Mouse (Mus musculus) embryonic facial prominence, embryonic 12.5 days (tissue): ENCODE data around the gene Gtpbp1. TPM values are rescaled to one million over a fixed set of nuclear protein-coding genes. Genes with fewer than 3 reads are reported as not detected.
"Not testable (repeated sequence)": the region's sequence is repeated elsewhere in the genome, so short reads cannot be mapped to it uniquely, and the experiment has no call there.

Source experiments
- ATAC-seq: fragments of 200-750 bp; cut with Nextera tagmentation; 2 replicates; pipeline ENCODE4 v1.8.0; 2017; ENCODE audit not compliant: insufficient number of reproducible peaks, insufficient read depth, low FRiP score, low TSS enrichment
- H3K27ac ChIP-seq: fragments of 300-500 bp; sonication (generic); 2 replicates; pipeline ENCODE4 v1.5.1; 2016; ENCODE audit warnings: mild to moderate bottlenecking
- H3K27me3 ChIP-seq: fragments of 300-500 bp; sonication (generic); 2 replicates; pipeline ENCODE4 v1.6.1; 2016; ENCODE audit warnings: mild to moderate bottlenecking, moderate library complexity
- H3K36me3 ChIP-seq: fragments of 300-500 bp; sonication (generic); 2 replicates; pipeline ENCODE4 v1.6.1; 2016; ENCODE audit warnings: mild to moderate bottlenecking
- H3K4me1 ChIP-seq: fragments of 300-500 bp; sonication (generic); 2 replicates; pipeline ENCODE4 v1.6.1; 2016
- H3K4me2 ChIP-seq: fragments of 300-500 bp; sonication (generic); replicated peaks from 2 replicates; pipeline ENCODE4 v1.6.1; 2016; ENCODE audit warnings: mild to moderate bottlenecking, moderate library complexity
- H3K4me3 ChIP-seq: fragments of 300-500 bp; sonication (generic); 2 replicates; pipeline ENCODE4 v1.5.1; 2016; ENCODE audit warnings: mild to moderate bottlenecking
- H3K9ac ChIP-seq: fragments of 300-500 bp; sonication (generic); 2 replicates; pipeline ENCODE4 v1.6.1; 2016; ENCODE audit warnings: mild to moderate bottlenecking, moderate library complexity
- H3K9me3 ChIP-seq: fragments of 300-500 bp; sonication (generic); 2 replicates; pipeline ENCODE4 v1.6.1; 2016; ENCODE audit warnings: mild to moderate bottlenecking, moderate library complexity
- WGBS: fragments of 180-500 bp; shearing (Covaris S2); methylation state at CpG from one replicate; pipeline ENCODE4 v1.1.7; 2016; 5-methylcytosine and 5-hydroxymethylcytosine counted together
- polyA plus RNA-seq: library from polyadenylated mRNA; unstranded; fragments of >200 nt; fragmentation: Nextera tagmentation; extraction: Ambion mirVana; gene quantifications from 2 replicates; pipeline ENCODE4 v1.2.1, GENCODE M21; 2016

Gtpbp1 gene
- polyA plus RNA-seq, 1 experiment from 2014 or later: 41.5 TPM

GRCm38 (mm10) chr15:79669195-79669594 is 21.4 kb upstream of the Gtpbp1 start:
- Histone ChIP-seq H3K9me3 (no peaks in the 10 kb centered on the region), H3K27me3 (no peaks in the 10 kb centered on the region), H3K9ac (no peak overlapping the region), H3K4me1 (peaks cover 5% of the 10 kb centered on the region), H3K4me3 (no peak overlapping the region), H3K36me3 (peaks cover 21% of the 10 kb centered on the region), H3K4me2 (no peak overlapping the region), H3K27ac (no peak overlapping the region)
- 74% methylated on average over 10 of the region's 10 CpGs for WGBS
- ATAC-seq: no peak

GRCm38 (mm10) chr15:79670249-79670971 is 20.2 kb upstream of the Gtpbp1 start, which contains the start of gene Tomm22:
Tomm22 (plus strand) TSS chr15:79670861.
- Histone ChIP-seq H3K4me3 (peak within 1 kb of the TSS; percentile 97), H3K27me3 (no peaks in the 10 kb centered on the region), H3K27ac (0 out of 2 replicates have a peak within 1 kb of the TSS, but pooled peaks have one; percentile 46), H3K9me3 (no peaks in the 10 kb centered on the region), H3K4me2 (peak within 1 kb of the TSS; percentile 68), H3K9ac (peak within 1 kb of the TSS; percentile 93), H3K4me1 (peaks cover 5% of the 10 kb centered on the region), H3K36me3 (peaks cover 33% of the 10 kb centered on the region)
- 19% methylated on average over 33 of the region's 33 CpGs for WGBS
- ATAC-seq: peak; percentile 95

- WGBS: under 1% methylated on average over 37 of the region's 37 CpGs
- ATAC-seq: no peak
Measured at GRCm38 (mm10) chr15:79670972-79671299, 19.7 kb upstream of the Gtpbp1 start.

GRCm38 (mm10) chr15:79671828-79672348 is 18.8 kb upstream of the Gtpbp1 start:
- H3K27me3 ChIP-seq, ATAC-seq, H3K9me3 ChIP-seq, H3K4me1 ChIP-seq, H3K27ac ChIP-seq, H3K9ac ChIP-seq: not testable (repeated sequence)
- Histone ChIP-seq H3K4me2 (peak overlapping the region; percentile 68), H3K36me3 (peaks cover 35% of the 10 kb centered on the region), H3K4me3 (peak overlapping the region; percentile 97)
- 83% methylated on average over 11 of the region's 11 CpGs for WGBS

More at GRCm38 (mm10) chr15:79670972-79671299, 19.7 kb upstream of the Gtpbp1 start:
- H3K27ac ChIP-seq: 0 out of 2 replicates have a peak overlapping the region, but pooled peaks have one; percentile 46
- H3K9ac ChIP-seq: peak overlapping the region; percentile 93
- H3K4me2 ChIP-seq: peak overlapping the region; percentile 68
- peak overlapping the region; percentile 97 for H3K4me3 ChIP-seq
- peaks cover 5% of the 10 kb centered on the region for H3K4me1 ChIP-seq
- H3K27me3 ChIP-seq: no peaks in the 10 kb centered on the region
- peaks cover 31% of the 10 kb centered on the region for H3K36me3 ChIP-seq
- H3K9me3 ChIP-seq: no peaks in the 10 kb centered on the region

GRCm38 (mm10) chr15:79677936-79678335 is 12.7 kb upstream of the Gtpbp1 start:
- ATAC-seq: no peak

GRCm38 (mm10) chr15:79681973-79682372 is 8.7 kb upstream of the Gtpbp1 start:
- H3K4me3 ChIP-seq: no peak overlapping the region
- ATAC-seq: no peak
- 89% methylated on average over 4 of the region's 4 CpGs for WGBS
- H3K4me1 ChIP-seq: peaks cover 45% of the 10 kb centered on the region
- H3K27me3 ChIP-seq: no peaks in the 10 kb centered on the region
- no peaks in the 10 kb centered on the region for H3K9me3 ChIP-seq
- H3K36me3 ChIP-seq: peaks cover 2% of the 10 kb centered on the region; the same call in 1 of the 2 replicates
- no peak overlapping the region for H3K27ac ChIP-seq
- no peak overlapping the region for H3K4me2 ChIP-seq
- H3K9ac ChIP-seq: no peak overlapping the region

More at GRCm38 (mm10) chr15:79677936-79678335, 12.7 kb upstream of the Gtpbp1 start:
- peaks cover 38% of the 10 kb centered on the region for H3K36me3 ChIP-seq
- no peak overlapping the region for H3K4me2 ChIP-seq
- no peaks in the 10 kb centered on the region for H3K27me3 ChIP-seq
- H3K9me3 ChIP-seq: no peaks in the 10 kb centered on the region
- WGBS: 82% methylated on average over 2 of the region's 2 CpGs
- no peak overlapping the region for H3K9ac ChIP-seq
- H3K4me3 ChIP-seq: no peak overlapping the region
- H3K27ac ChIP-seq: no peak overlapping the region
- peaks cover 9% of the 10 kb centered on the region for H3K4me1 ChIP-seq

GRCm38 (mm10) chr15:79683146-79683545 is 7.5 kb upstream of the Gtpbp1 start:
- Histone ChIP-seq H3K27me3 (no peaks in the 10 kb centered on the region), H3K36me3 (no peaks in the 10 kb centered on the region), H3K4me3 (no peak overlapping the region), H3K4me1 (peaks cover 45% of the 10 kb centered on the region), H3K4me2 (no peak overlapping the region), H3K27ac (no peak overlapping the region), H3K9ac (0 out of 2 replicates have a peak overlapping the region, but pooled peaks have one; percentile 15), H3K9me3 (no peaks in the 10 kb centered on the region)
- ATAC-seq: no peak
- 89% methylated on average over 6 of the region's 6 CpGs for WGBS

GRCm38 (mm10) chr15:79683707-79684465 is 6.8 kb upstream of the Gtpbp1 start:
- Histone ChIP-seq H3K27ac (no peak overlapping the region), H3K4me2 (peak overlapping the region; percentile 78), H3K36me3 (no peaks in the 10 kb centered on the region), H3K27me3 (no peaks in the 10 kb centered on the region), H3K4me3 (peak overlapping the region; percentile 77; the same call in 1 of the 2 replicates), H3K9ac (no peak overlapping the region; the same call in 1 of the 2 replicates), H3K4me1 (peaks cover 50% of the 10 kb centered on the region), H3K9me3 (no peaks in the 10 kb centered on the region)
- ATAC-seq: no peak
- 75% methylated on average over 19 of the region's 19 CpGs for WGBS

- Histone ChIP-seq H3K4me3 (peak overlapping the region; percentile 77), H3K9ac (peak overlapping the region; percentile 89; the same call in 1 of the 2 replicates), H3K9me3 (no peaks in the 10 kb centered on the region), H3K27me3 (no peaks in the 10 kb centered on the region), H3K36me3 (no peaks in the 10 kb centered on the region), H3K4me2 (peak overlapping the region; percentile 78), H3K4me1 (peaks cover 54% of the 10 kb centered on the region), H3K27ac (no peak overlapping the region)
- no peak for ATAC-seq
- WGBS: 78% methylated on average over 6 of the region's 6 CpGs
Measured at GRCm38 (mm10) chr15:79684616-79685015, 6.0 kb upstream of the Gtpbp1 start.

- 29% methylated on average over 6 of the region's 6 CpGs for WGBS
- Histone ChIP-seq H3K4me3 (peak overlapping the region; percentile 77), H3K9ac (peak overlapping the region; percentile 89), H3K27ac (no peak overlapping the region), H3K9me3 (no peaks in the 10 kb centered on the region), H3K36me3 (no peaks in the 10 kb centered on the region), H3K4me2 (peak overlapping the region; percentile 78), H3K4me1 (peaks cover 55% of the 10 kb centered on the region), H3K27me3 (no peaks in the 10 kb centered on the region)
- ATAC-seq: no peak
Measured at GRCm38 (mm10) chr15:79685141-79685641, 5.5 kb upstream of the Gtpbp1 start.

GRCm38 (mm10) chr15:79686046-79686869 is 4.4 kb upstream of the Gtpbp1 start:
- 16% methylated on average over 15 of the region's 15 CpGs for WGBS
- Histone ChIP-seq H3K27ac (0 out of 2 replicates have a peak overlapping the region, but pooled peaks have one; percentile 18), H3K9me3 (no peaks in the 10 kb centered on the region), H3K4me1 (peaks cover 55% of the 10 kb centered on the region), H3K4me3 (peak overlapping the region; percentile 77), H3K36me3 (no peaks in the 10 kb centered on the region), H3K4me2 (peak overlapping the region; percentile 78), H3K9ac (peak overlapping the region; percentile 89), H3K27me3 (no peaks in the 10 kb centered on the region)
- no peak for ATAC-seq
